Mouse (Mus musculus) kidney, postnatal 0 days (tissue): Measurements from ENCODE around the gene Rbm26. TPM values are rescaled to one million over a fixed set of nuclear protein-coding genes. Genes with fewer than 3 reads are reported as not detected.
A peak's percentile ranks its signal among the peaks of the same experiment; 100 is the strongest.

Experiments used
- ATAC-seq: fragments of 200-750 bp; cut with Nextera tagmentation; replicated peaks from 2 replicates; pipeline ENCODE4 v1.8.0; 2017; ENCODE audit warnings: low read depth, moderate number of reproducible peaks, moderate TSS enrichment, moderate library complexity; ENCODE audit not compliant: low FRiP score
- DNase-seq: peaks from one replicate; pipeline ENCODE4 v3.0.0-alpha.2; 2016; ENCODE audit warnings: low spot score
- H3K27ac ChIP-seq: fragments of 300-500 bp; sonication (generic); 2 replicates; pipeline ENCODE4 v1.5.1; 2014; ENCODE audit warnings: mild to moderate bottlenecking
- H3K27me3 ChIP-seq: fragments of 300-500 bp; sonication (generic); 2 replicates; pipeline ENCODE4 v1.6.1; 2014; ENCODE audit warnings: low read length, mixed read lengths; ENCODE audit not compliant: insufficient read depth
- H3K36me3 ChIP-seq: fragments of 300-500 bp; sonication (generic); 2 replicates; pipeline ENCODE4 v1.6.1; 2014; ENCODE audit warnings: low read length, mixed read lengths; ENCODE audit not compliant: insufficient read depth
- H3K4me1 ChIP-seq: fragments of 300-500 bp; sonication (generic); replicated peaks from 2 replicates; pipeline ENCODE4 v1.6.1; 2014; ENCODE audit warnings: antibody characterized with exemption, low read length, mixed read lengths; ENCODE audit not compliant: insufficient read depth
- H3K4me2 ChIP-seq: fragments of 300-500 bp; sonication (generic); 2 replicates; pipeline ENCODE4 v1.6.1; 2014; ENCODE audit warnings: mild to moderate bottlenecking, low read length, moderate library complexity, mixed read lengths
- H3K4me3 ChIP-seq: fragments of 300-500 bp; sonication (generic); replicated peaks from 2 replicates; pipeline ENCODE4 v1.5.1; 2014; ENCODE audit warnings: low read depth, low read length
- H3K9ac ChIP-seq: fragments of 300-500 bp; sonication (generic); 2 replicates; pipeline ENCODE4 v1.6.1; 2014; ENCODE audit warnings: low read depth, low read length
- H3K9me3 ChIP-seq: fragments of 300-500 bp; sonication (generic); replicated peaks from 2 replicates; pipeline ENCODE4 v1.6.1; 2016; ENCODE audit warnings: low read length, inconsistent platforms, mixed read lengths
- CTCF ChIP-seq: IDR thresholded peaks from 2 replicates; pipeline ENCODE4 v1.5.1; 2016; ENCODE audit warnings: antibody characterized with exemption, low read depth, mild to moderate bottlenecking, moderate library complexity
- WGBS: fragments of 180-500 bp; shearing (Covaris S2); extraction: QIAGEN DNeasy Blood & Tissue Kit; methylation state at CpG from one replicate; pipeline ENCODE4 v1.1.7; 2014; 5-methylcytosine and 5-hydroxymethylcytosine counted together
- polyA plus RNA-seq: library from polyadenylated mRNA; unstranded; fragments of >200 nt; fragmentation: Nextera tagmentation; extraction: Ambion mirVana; gene quantifications from 2 replicates; pipeline ENCODE4 v1.2.1, GENCODE M21; 2015

Gene Rbm26
- polyA plus RNA-seq: 33.0 and 33.1 TPM in 2 replicates

DNA sequence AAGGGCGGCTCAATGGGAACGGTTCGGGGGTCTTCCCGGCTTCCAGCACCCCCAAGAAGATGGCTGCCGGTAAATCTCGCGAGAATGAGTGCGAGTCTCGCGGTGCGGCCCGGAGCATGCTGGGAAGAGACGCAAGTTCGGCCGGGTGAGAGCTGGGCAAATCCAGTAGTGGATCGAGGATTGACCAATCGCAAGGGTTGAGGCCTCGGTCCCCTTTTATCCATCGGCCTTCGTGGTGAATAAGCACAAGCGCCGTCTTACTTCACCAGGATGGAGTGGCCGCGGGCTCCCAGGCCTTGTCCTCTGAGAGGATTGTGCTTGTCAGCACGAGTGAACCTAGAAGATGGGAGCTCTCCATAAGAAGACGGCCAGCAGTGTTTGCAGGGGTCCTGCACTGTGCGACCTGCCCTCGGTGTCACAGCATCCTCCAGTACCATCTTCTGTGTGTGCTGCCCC lies at the start of gene Rbm26:
TSS of gene Rbm26 (minus strand) at position 90 of the 456 bp plus-strand sequence.
- H3K9ac ChIP-seq: peak within 1 kb of the TSS; percentile 98
- DNase-seq: peak; percentile 97
- no peaks in the 10 kb centered on the region for H3K9me3 ChIP-seq
- no peaks in the 10 kb centered on the region for H3K36me3 ChIP-seq
- H3K27ac ChIP-seq: peak within 1 kb of the TSS; percentile 96
- H3K4me3 ChIP-seq: peak within 1 kb of the TSS; percentile 96
- H3K27me3 ChIP-seq: no peaks in the 10 kb centered on the region
- ATAC-seq: peak; percentile 98
- TF ChIP-seq CTCF: no peak
- H3K4me1 ChIP-seq: peaks cover 15% of the 10 kb centered on the region; the same call in 1 of the 2 replicates
- under 1% methylated on average over 28 of the region's 28 CpGs for WGBS
- peak within 1 kb of the TSS; percentile 81 for H3K4me2 ChIP-seq

DNA sequence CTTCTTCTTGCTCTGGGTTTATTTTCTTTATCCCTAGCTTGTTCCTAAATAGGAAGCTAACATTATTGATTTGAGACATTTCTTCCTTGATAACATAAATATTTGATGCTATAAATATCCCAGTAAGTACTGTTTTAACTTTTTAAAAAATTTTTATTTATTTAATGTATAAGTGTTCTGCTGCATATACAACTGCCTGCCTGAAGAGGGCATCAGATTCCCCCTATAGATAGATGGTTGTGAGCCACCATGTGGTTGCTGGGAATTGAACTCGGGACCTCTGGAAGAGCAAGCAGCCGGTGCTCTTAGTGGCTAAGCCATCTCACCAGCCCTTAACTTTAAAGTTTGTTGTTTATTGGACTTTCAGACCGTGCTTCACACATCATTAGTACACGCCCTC lies 48.7 kb upstream of the Rbm26 start:
- no peak overlapping the region for H3K9ac ChIP-seq
- peak; percentile 14; the same call in 1 of the 2 replicates for TF ChIP-seq CTCF

DNA sequence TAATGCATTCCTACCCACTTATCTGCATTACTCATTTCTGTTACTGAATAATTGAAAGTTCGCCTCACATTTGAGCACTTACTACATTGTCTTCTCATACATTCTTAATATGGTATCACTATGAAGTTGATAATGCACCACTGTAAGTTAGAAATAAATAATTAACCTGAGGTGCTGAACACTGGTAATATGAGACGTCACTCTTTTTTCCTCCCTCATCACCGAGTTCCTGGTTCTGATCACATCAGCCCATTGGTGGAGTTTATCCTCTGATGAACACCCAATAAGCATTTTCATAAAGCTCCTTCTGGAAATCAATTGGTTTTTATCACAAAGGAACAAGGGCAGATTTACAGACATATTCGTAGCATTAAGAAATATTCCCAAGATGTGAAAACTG lies 45.1 kb upstream of the Rbm26 start:
- no peaks in the 10 kb centered on the region for H3K9me3 ChIP-seq
- ATAC-seq (no peak), DNase-seq (no peak)
- no peaks in the 10 kb centered on the region for H3K4me1 ChIP-seq
- H3K9ac ChIP-seq: no peak overlapping the region
- no peaks in the 10 kb centered on the region for H3K36me3 ChIP-seq
- no peaks in the 10 kb centered on the region for H3K27me3 ChIP-seq
- no peak overlapping the region for H3K27ac ChIP-seq
- no peak overlapping the region for H3K4me3 ChIP-seq
- no peak overlapping the region for H3K4me2 ChIP-seq
- 61% methylated on average over 4 of the region's 4 CpGs for WGBS
- no peak for TF ChIP-seq CTCF

More for the DNA sequence above, 48.7 kb upstream of the Rbm26 start:
- H3K4me1 ChIP-seq: no peaks in the 10 kb centered on the region
- WGBS: 83% methylated on average over 4 of the region's 4 CpGs
- no peaks in the 10 kb centered on the region for H3K9me3 ChIP-seq
- no peak overlapping the region for H3K4me2 ChIP-seq
- H3K4me3 ChIP-seq: no peak overlapping the region
- no peak for DNase-seq
- H3K36me3 ChIP-seq: no peaks in the 10 kb centered on the region
- H3K27ac ChIP-seq: no peak overlapping the region
- ATAC-seq: no peak
- no peaks in the 10 kb centered on the region for H3K27me3 ChIP-seq

DNA sequence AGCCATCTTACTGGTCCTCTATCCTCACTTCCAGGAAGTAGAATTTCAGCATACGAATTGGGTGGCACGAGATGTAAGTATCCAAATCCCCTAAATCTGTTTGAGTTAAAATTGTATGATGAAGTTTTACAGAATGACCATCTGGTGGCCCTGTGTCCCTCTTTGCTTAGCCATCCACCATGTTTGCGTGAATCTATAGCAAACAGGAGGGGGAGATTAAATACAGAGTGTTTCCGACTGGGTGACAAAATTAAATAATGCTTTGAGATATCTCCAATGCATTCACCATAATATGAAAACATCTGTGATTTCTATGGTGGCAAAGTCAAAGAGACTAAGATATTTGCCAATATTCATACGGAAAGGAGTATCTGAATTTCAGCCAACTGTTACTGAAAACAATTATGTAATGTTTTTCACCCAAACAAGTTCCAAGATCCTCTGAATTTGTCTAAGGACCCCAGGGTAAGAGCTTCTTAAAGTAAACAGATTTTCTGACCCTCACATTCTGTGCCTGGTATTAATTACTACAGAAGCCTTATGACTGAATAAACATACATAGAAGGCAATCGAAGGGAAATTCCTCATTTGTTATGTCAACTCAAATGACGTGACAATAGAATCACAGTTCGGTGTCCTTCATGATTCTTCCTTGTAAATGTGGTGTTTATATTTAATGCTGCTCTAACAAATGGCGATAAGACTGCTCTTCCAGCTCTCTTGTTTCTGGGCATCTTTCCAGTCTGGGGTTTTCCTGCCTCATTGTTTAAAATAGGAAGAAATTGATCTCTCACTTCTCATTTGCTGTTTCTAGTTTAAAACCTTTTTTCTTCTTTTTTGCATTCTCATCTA lies 42.6 kb upstream of the Rbm26 start:
- Histone ChIP-seq H3K4me3 (no peak overlapping the region), H3K4me2 (no peak overlapping the region), H3K9me3 (no peaks in the 10 kb centered on the region), H3K36me3 (no peaks in the 10 kb centered on the region), H3K27me3 (no peaks in the 10 kb centered on the region), H3K4me1 (no peaks in the 10 kb centered on the region), H3K9ac (no peak overlapping the region), H3K27ac (no peak overlapping the region)
- TF ChIP-seq CTCF: no peak
- 62% methylated on average over 9 of the region's 9 CpGs for WGBS
- ATAC-seq: no peak
- peak; percentile 30 for DNase-seq

DNA sequence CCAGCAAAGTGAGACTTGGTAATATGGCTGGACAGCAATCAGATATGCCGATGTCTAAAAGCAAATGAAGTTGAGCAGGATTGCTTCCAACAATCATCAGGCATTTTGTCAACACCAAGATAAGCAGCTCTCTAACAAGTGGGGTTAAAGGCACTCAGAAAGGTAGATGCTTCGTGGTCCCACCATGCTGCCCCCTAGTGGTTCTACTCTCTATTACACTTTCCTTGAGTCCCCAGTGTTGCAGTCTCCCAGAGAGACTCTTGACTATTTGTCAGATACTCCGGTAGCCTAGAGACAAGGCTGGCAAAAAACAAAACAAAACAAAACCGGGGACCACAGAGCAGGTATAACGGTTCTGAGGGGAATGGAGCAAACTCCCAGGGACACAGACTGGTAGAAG lies 21.3 kb upstream of the Rbm26 start:
- H3K36me3 ChIP-seq: no peaks in the 10 kb centered on the region
- ATAC-seq (no peak), DNase-seq (no peak)
- no peaks in the 10 kb centered on the region for H3K4me1 ChIP-seq
- H3K27ac ChIP-seq: no peak overlapping the region
- no peak overlapping the region for H3K4me2 ChIP-seq
- 56% methylated on average over 5 of the region's 5 CpGs for WGBS
- no peaks in the 10 kb centered on the region for H3K9me3 ChIP-seq
- H3K4me3 ChIP-seq: no peak overlapping the region
- peak; percentile 50 for TF ChIP-seq CTCF
- H3K9ac ChIP-seq: no peak overlapping the region
- no peaks in the 10 kb centered on the region for H3K27me3 ChIP-seq

DNA sequence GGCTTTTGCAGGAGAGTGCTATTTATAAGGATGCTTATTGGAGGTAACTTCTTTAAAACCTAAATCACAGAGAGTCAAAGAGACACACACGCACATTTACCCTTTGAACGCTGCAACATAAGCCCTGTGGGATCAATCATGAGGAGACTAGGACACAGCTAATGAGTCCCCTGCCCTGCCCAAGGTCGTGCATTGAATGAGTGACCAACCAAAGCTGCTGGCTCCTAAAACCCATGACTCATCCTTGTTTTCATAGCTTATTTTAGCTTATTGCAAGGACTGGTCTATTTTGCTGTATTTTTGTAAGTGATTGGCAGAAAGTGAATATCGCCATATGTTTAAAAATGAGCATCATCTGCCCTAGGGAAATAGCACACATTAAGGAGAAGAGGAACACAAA lies 17.6 kb upstream of the Rbm26 start:
- H3K9me3 ChIP-seq: no peaks in the 10 kb centered on the region
- H3K9ac ChIP-seq: no peak overlapping the region
- ATAC-seq: no peak
- no peaks in the 10 kb centered on the region for H3K36me3 ChIP-seq
- H3K4me2 ChIP-seq: no peak overlapping the region
- no peak for TF ChIP-seq CTCF
- DNase-seq: no peak
- no peaks in the 10 kb centered on the region for H3K27me3 ChIP-seq
- WGBS: 52% methylated on average over 4 of the region's 4 CpGs
- no peak overlapping the region for H3K27ac ChIP-seq
- no peaks in the 10 kb centered on the region for H3K4me1 ChIP-seq
- H3K4me3 ChIP-seq: no peak overlapping the region
